Mouse (Mus musculus) small intestine, adult 2 months (tissue): ENCODE results near the gene Tex14. TPM values are rescaled to one million over a fixed set of nuclear protein-coding genes. Genes with fewer than 3 reads are reported as not detected.
A peak's percentile ranks its signal among the peaks of the same experiment; 100 is the strongest.

Experiments
- H3K27ac ChIP-seq: fragments of 200-500 bp; 2 replicates; pipeline ENCODE4 v1.5.1; 2012; ENCODE audit warnings: low read depth, low read length, control low read depth, inconsistent platforms; ENCODE audit not compliant: insufficient read depth
- H3K27me3 ChIP-seq: fragments of 200-500 bp; 2 replicates; pipeline ENCODE4 v1.6.1; 2012; ENCODE audit warnings: mild to moderate bottlenecking, moderate library complexity, low read length, inconsistent platforms; ENCODE audit not compliant: control insufficient read depth, insufficient read depth
- H3K36me3 ChIP-seq: fragments of 200-500 bp; 2 replicates; pipeline ENCODE4 v1.6.1; 2012; ENCODE audit warnings: mild to moderate bottlenecking, low read length, control low read depth, inconsistent platforms; ENCODE audit not compliant: control insufficient read depth, insufficient read depth
- H3K4me1 ChIP-seq: fragments of 200-500 bp; 2 replicates; pipeline ENCODE4 v1.6.1; 2012; ENCODE audit warnings: low read length, inconsistent platforms, mixed read lengths; ENCODE audit not compliant: control insufficient read depth, insufficient read depth, insufficient read length
- H3K4me3 ChIP-seq: fragments of 200-500 bp; 2 replicates; pipeline ENCODE4 v1.5.1; 2012; ENCODE audit warnings: low read depth, mild to moderate bottlenecking, control low read depth, inconsistent platforms, low read length, moderate library complexity
- CTCF ChIP-seq: fragments of 200-500 bp; IDR thresholded peaks from 2 replicates; pipeline ENCODE4 v1.5.1; 2012; ENCODE audit warnings: low read depth, mild to moderate bottlenecking, control low read depth, inconsistent platforms, low read length, moderate library complexity, mixed read lengths; ENCODE audit not compliant: insufficient replicate concordance, insufficient read length; ENCODE audit errors: extremely low read depth
- POLR2A ChIP-seq: fragments of 200-500 bp; IDR thresholded peaks from 2 replicates; pipeline ENCODE4 v1.6.1; 2012; ENCODE audit warnings: low read depth, mild to moderate bottlenecking, control low read depth, inconsistent platforms, low read length, moderate library complexity
- WGBS: fragments of 180-500 bp; shearing (Covaris S2); methylation state at CpG from one replicate; pipeline ENCODE4 v1.1.7; 2018; 5-methylcytosine and 5-hydroxymethylcytosine counted together
- polyA plus RNA-seq: library from polyadenylated mRNA; depleted of rRNA; stranded (reverse); fragments of >200 nt; gene quantifications from 2 replicates; pipeline ENCODE4 v1.2.3, GENCODE M21; 2012

Tex14 gene
- polyA plus RNA-seq, 1 experiment, result 0.19 TPM

DNA sequence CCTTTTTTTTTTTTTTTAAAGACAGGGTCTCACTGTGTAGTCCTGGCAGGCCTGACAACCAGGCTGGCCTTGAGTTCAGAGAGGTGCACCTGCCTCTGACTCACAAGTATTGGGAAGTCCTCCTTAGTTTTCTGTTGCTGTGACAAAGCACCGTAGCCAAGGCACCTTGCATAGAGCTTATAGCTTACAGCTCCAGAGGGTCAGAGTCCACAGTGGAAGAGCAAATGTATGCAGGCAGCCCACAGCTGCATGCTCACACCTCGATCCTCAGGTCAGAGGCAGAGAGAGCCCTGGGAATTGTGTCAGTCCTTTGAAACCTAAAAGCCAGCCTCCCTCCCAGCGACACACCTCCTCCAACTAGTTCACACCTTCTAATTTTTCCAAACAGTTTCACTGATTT lies 101.6 kb downstream of the Tex14 start:
- TF ChIP-seq CTCF (no peak), POLR2A (no peak)
- WGBS, result 29% methylated on average over 3 of the region's 3 CpGs
- Histone ChIP-seq H3K4me3 (no peak overlapping the region), H3K36me3 (no peaks in the 10 kb centered on the region), H3K4me1 (no peaks in the 10 kb centered on the region), H3K27me3 (no peaks in the 10 kb centered on the region), H3K27ac (no peak overlapping the region)

DNA sequence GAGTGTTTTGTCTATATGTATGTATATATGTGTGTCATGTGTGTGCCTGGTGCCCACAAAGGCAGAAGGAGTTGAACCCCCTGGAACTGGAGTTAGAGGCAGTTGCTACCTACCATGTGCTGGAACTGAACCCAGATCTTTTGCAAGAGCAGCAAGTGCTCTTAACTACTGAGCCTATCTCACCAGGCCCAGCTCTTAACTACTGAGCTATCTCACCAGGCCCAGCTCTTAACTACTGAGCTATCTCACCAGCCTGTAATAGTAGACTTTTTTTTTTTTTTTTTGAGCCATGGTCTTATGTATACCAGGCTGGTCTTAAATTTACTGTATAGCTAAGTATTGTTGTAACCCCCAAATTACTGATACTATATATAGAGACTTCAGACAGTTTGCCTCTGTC lies 102.2 kb downstream of the Tex14 start:
- TF ChIP-seq POLR2A, result no peak
- TF ChIP-seq CTCF, result no peak

DNA sequence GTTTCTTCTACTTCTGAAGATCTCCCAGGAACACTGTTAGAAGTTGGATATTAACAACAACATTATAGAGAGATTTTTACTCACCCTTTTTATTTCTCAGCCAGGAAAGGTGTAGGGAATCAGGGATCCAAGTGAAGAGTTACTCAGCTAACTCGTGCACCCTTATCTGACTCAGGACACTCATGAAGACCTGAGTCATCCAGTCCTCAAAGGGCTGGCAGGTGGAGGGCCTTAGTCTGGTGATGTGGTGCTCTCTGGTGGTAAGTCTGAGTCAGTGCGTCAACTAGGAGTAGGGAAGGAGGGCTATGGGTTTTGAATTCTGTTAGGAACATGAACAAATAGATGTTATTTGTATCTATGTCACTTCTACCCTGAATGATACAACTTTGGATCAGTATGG lies 114.4 kb downstream of the Tex14 start:
- 7% methylated on average over 2 of the region's 2 CpGs for whole genome bisulfite sequencing
- H3K4me3 ChIP-seq, result no peak overlapping the region
- peak; percentile 64; the same call in 1 of the 2 replicates for TF ChIP-seq CTCF
- TF ChIP-seq POLR2A, result no peak
- H3K27me3 ChIP-seq, result no peaks in the 10 kb centered on the region
- H3K27ac ChIP-seq, result no peak overlapping the region
- H3K4me1 ChIP-seq, result no peaks in the 10 kb centered on the region
- H3K36me3 ChIP-seq, result no peaks in the 10 kb centered on the region

More for the DNA sequence above, 102.2 kb downstream of the Tex14 start:
- no peak overlapping the region for H3K27ac ChIP-seq
- no peaks in the 10 kb centered on the region for H3K27me3 ChIP-seq
- no peaks in the 10 kb centered on the region for H3K4me1 ChIP-seq
- H3K4me3 ChIP-seq, result no peak overlapping the region
- H3K36me3 ChIP-seq, result no peaks in the 10 kb centered on the region

DNA sequence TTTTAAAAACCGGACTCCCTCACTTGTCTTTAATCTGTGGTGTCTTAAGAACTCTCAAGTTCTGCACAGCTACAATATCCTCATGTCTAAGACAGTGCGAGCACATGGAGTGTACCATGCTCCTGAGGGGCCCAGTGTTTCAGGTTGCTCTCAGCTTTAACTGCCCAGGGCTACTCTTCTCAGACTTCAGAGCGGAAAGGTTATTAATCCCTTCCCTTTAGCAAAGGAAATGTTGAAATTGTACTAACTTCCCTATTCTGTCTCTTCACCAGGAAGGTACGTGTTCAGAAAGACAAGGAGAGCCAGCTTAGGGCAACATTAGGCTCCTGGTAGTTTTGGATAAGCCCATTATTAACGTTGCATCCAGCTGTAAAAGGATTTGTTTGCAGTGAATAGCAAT lies 118.6 kb downstream of the Tex14 start:
- H3K36me3 ChIP-seq, result no peaks in the 10 kb centered on the region
- 75% methylated on average over 5 of the region's 5 CpGs for WGBS
- H3K27ac ChIP-seq, result no peak overlapping the region
- H3K4me1 ChIP-seq, result no peaks in the 10 kb centered on the region
- no peak overlapping the region for H3K4me3 ChIP-seq
- no peak for TF ChIP-seq CTCF
- no peak for TF ChIP-seq POLR2A
- no peaks in the 10 kb centered on the region for H3K27me3 ChIP-seq

DNA sequence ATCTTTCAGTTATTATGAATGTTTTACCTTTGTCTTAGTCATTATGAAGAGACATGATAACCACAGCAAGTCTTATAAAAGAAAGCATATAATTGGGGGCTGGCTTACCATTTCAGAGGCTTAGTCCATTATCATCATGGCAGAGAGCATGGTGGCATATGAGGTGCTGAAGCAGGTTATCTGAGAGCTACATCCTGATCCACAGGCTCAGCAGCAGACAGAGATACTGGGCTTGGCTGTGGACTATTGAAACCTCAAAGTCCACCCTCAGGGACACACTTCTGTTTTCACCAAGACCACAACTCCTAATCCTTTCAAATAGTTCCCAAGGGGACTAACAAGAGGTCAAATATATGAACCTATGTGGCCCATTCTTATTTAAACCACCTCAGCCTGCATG lies 119.1 kb downstream of the Tex14 start:
- H3K27me3 ChIP-seq, result no peaks in the 10 kb centered on the region

DNA sequence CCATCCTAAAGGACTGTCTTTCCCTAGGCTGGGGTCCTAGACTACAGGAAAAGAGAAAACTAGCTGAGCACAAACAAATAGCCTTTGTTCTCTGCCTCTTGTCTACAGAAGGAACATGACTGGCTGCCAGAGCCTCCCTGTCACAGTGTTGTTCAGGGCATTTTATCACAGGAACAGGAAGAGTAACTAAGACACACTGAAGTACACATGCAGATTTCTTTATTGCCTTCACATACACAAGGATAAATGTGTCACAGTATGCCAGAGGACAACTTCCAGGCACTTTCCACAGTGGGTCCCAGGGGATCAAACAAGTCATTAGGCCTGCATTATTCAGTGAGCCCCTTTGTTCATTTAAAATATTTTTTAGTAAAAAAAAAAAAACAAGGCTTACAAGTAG lies 119.9 kb downstream of the Tex14 start:
- no peaks in the 10 kb centered on the region for H3K36me3 ChIP-seq
- no peak overlapping the region for H3K4me3 ChIP-seq
- no peaks in the 10 kb centered on the region for H3K4me1 ChIP-seq
- no peak overlapping the region for H3K27ac ChIP-seq
- TF ChIP-seq POLR2A (no peak), CTCF (no peak)
- H3K27me3 ChIP-seq, result no peaks in the 10 kb centered on the region

More for the DNA sequence above, 119.1 kb downstream of the Tex14 start:
- H3K36me3 ChIP-seq, result no peaks in the 10 kb centered on the region
- no peak overlapping the region for H3K4me3 ChIP-seq
- no peak overlapping the region for H3K27ac ChIP-seq
- TF ChIP-seq POLR2A (no peak), CTCF (no peak)
- H3K4me1 ChIP-seq, result no peaks in the 10 kb centered on the region

DNA sequence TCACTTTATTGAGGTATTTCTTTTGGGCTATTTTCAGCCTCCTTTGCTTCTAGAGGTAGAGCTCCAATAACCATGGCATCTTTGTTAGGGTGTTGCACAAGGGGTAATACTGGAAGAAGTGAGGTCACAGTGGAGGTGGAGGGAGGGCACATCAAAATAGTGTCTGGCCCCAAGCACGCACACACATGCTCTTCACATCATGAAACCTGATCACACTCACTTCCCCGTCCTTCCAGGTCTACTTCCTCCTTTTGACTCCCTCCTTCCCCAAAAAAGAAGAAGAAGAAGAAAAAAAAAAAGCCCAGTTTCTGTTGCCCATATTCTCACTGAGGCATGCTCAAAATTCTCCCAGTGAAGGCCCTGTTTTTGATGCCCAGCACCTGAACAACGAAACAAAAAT lies 122.5 kb downstream of the Tex14 start:
- TF ChIP-seq CTCF (no peak), POLR2A (no peak)
- H3K4me3 ChIP-seq, result no peak overlapping the region
- no peaks in the 10 kb centered on the region for H3K36me3 ChIP-seq
- H3K4me1 ChIP-seq, result no peaks in the 10 kb centered on the region
- no peak overlapping the region for H3K27ac ChIP-seq
- no peaks in the 10 kb centered on the region for H3K27me3 ChIP-seq
- WGBS, result 78% methylated on average over 3 of the region's 3 CpGs

DNA sequence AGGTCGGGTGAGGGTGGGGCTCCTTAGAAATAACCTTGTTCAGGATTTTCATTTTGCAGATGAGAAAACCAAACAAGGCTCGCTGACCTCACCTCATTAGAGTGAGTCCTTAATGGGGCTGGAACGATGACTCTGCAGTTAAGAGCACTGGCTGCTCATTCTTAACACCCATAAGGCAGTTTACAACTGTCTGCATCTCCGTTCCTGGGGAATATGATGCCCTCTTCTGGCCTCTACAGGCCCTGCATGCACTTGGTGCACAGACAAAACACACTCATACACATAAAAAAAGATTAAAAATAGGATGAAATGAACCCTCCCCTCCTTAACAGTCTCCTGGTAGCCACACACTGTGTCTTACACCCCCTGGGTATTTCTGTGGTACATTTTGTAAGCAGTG lies 123.1 kb downstream of the Tex14 start:
- Histone ChIP-seq H3K27ac (no peak overlapping the region), H3K36me3 (no peaks in the 10 kb centered on the region), H3K4me1 (no peaks in the 10 kb centered on the region), H3K27me3 (no peaks in the 10 kb centered on the region), H3K4me3 (no peak overlapping the region)
- TF ChIP-seq CTCF (no peak), POLR2A (no peak)
- WGBS, result 51% methylated on average over 4 of the region's 4 CpGs
